Mouse (Mus musculus) bone marrow macrophage, adult 2 months (primary cell): ENCODE results near the gene Gpr1.

ENCODE experiments used
- CTCF ChIP-seq: IDR thresholded peaks from 2 replicates; pipeline ENCODE4 v1.5.1; 2012; ENCODE audit warnings: low read depth, mild to moderate bottlenecking, low read length, moderate library complexity
- POLR2A ChIP-seq: IDR thresholded peaks from 2 replicates; pipeline ENCODE4 v1.6.1; 2012; ENCODE audit warnings: mild to moderate bottlenecking, low read depth, low read length, borderline replicate concordance

- no peak for TF ChIP-seq POLR2A
- TF ChIP-seq CTCF: no peak
Measured at GRCm38 (mm10) chr1:63249261-63249660, 34.9 kb upstream of the Gpr1 start.
